Mouse (Mus musculus) thymus, adult 18-20 months (tissue): Measurements from ENCODE around the gene Kbtbd8.

ENCODE experiments used
- DNase-seq, 2 experiments: peaks; one replicate each; pipeline ENCODE4 v3.0.0; 2022; ENCODE audit warnings: mixed read lengths in 2 of 2

The Kbtbd8 gene

GRCm38 (mm10) chr6:95174311-95175143, 57.5 kb downstream of the Kbtbd8 start:
- DNase-seq: no peak
